Mouse (Mus musculus) liver, postnatal 0 days (tissue): ENCODE measurements around the gene Wdr1. TPM values are rescaled to one million over a fixed set of nuclear protein-coding genes. Genes with fewer than 3 reads are reported as not detected.

Source experiments
- ATAC-seq: fragments of 200-750 bp; cut with Nextera tagmentation; 2 replicates; pipeline ENCODE4 v1.8.0; 2017; ENCODE audit warnings: mild to moderate bottlenecking, moderate library complexity
- DNase-seq: peaks from one replicate; pipeline ENCODE4 v3.0.0-alpha.2; 2016
- H3K27ac ChIP-seq: fragments of 300-500 bp; sonication (generic); 2 replicates; pipeline ENCODE4 v1.5.1; 2014; ENCODE audit warnings: antibody characterized with exemption, moderate library complexity, mild to moderate bottlenecking, low read depth
- H3K27me3 ChIP-seq: fragments of 300-500 bp; sonication (generic); 2 replicates; pipeline ENCODE4 v1.6.1; 2014; ENCODE audit warnings: low read length, control low read depth, mixed read lengths; ENCODE audit not compliant: insufficient read depth
- H3K36me3 ChIP-seq: fragments of 300-500 bp; sonication (generic); replicated peaks from 2 replicates; pipeline ENCODE4 v1.6.1; 2014; ENCODE audit warnings: mild to moderate bottlenecking, control low read depth, low read length, moderate library complexity, mixed read lengths; ENCODE audit not compliant: insufficient read depth
- H3K4me1 ChIP-seq: fragments of 300-500 bp; sonication (generic); 2 replicates; pipeline ENCODE4 v1.6.1; 2014; ENCODE audit warnings: antibody characterized with exemption, mild to moderate bottlenecking, control low read depth; ENCODE audit not compliant: insufficient read depth
- H3K4me2 ChIP-seq: fragments of 300-500 bp; sonication (generic); 2 replicates; pipeline ENCODE4 v1.6.1; 2014; ENCODE audit warnings: low read depth, mild to moderate bottlenecking, low read length, moderate library complexity, mixed read lengths
- H3K4me3 ChIP-seq: fragments of 300-500 bp; sonication (generic); 2 replicates; pipeline ENCODE4 v1.5.1; 2014; ENCODE audit warnings: low read depth, low read length
- H3K9ac ChIP-seq: fragments of 300-500 bp; sonication (generic); replicated peaks from 2 replicates; pipeline ENCODE4 v1.6.1; 2014; ENCODE audit warnings: mild to moderate bottlenecking, moderate library complexity
- H3K9me3 ChIP-seq: fragments of 300-500 bp; sonication (generic); 2 replicates; pipeline ENCODE4 v1.6.1; 2016; ENCODE audit warnings: mild to moderate bottlenecking, control low read depth, low read length, mixed read lengths
- CTCF ChIP-seq: sonication (generic); IDR thresholded peaks from 2 replicates; pipeline ENCODE4 v1.5.1; 2016; ENCODE audit warnings: antibody characterized with exemption, low read depth
- EP300 ChIP-seq: IDR thresholded peaks from 2 replicates; pipeline ENCODE4 v1.6.1; 2016; ENCODE audit warnings: antibody characterized with exemption, low read depth, mild to moderate bottlenecking
- WGBS: fragments of 180-500 bp; shearing (Covaris S2); extraction: QIAGEN DNeasy Blood & Tissue Kit; methylation state at CpG from one replicate; pipeline ENCODE4 v1.1.7; 2014; ENCODE audit not compliant: insufficient replicate concordance; 5-methylcytosine and 5-hydroxymethylcytosine counted together
- polyA plus RNA-seq: library from polyadenylated mRNA; unstranded; fragments of >200 nt; fragmentation: Nextera tagmentation; extraction: Ambion mirVana; gene quantifications from 2 replicates; pipeline ENCODE4 v1.2.1, GENCODE M21; 2015

Gene Wdr1
- polyA plus RNA-seq, 1 experiment from 2014 or later: 60.7 TPM

DNA sequence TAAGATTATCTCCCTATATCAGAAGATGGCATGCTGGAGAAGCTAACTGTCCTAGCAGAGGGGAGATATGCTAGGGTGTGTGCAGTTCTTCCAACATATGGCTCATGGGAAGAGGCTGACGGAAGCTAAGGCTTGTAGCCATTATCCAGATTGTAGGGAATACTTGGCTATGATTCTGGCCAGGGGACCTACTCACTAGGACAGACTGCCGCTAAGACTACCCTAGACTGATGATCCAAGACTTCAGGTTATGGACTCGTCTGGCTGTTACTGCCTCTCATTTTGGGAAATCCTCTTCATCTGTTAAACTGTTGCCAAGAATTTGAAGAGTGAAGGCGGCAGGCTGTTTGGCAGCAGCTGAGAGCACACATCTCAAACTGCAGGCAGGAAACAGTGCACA, 20.0 kb upstream of the Wdr1 start:
- ATAC-seq: no peak
- Histone ChIP-seq H3K9me3 (no peaks in the 10 kb centered on the region), H3K4me3 (no peak overlapping the region), H3K27me3 (no peaks in the 10 kb centered on the region), H3K4me1 (no peaks in the 10 kb centered on the region), H3K36me3 (no peaks in the 10 kb centered on the region), H3K9ac (no peak overlapping the region), H3K4me2 (no peak overlapping the region), H3K27ac (no peak overlapping the region)
- WGBS: 74% methylated on average over 4 of the region's 4 CpGs
- DNase-seq: no peak
- TF ChIP-seq CTCF (no peak), EP300 (no peak)

DNA sequence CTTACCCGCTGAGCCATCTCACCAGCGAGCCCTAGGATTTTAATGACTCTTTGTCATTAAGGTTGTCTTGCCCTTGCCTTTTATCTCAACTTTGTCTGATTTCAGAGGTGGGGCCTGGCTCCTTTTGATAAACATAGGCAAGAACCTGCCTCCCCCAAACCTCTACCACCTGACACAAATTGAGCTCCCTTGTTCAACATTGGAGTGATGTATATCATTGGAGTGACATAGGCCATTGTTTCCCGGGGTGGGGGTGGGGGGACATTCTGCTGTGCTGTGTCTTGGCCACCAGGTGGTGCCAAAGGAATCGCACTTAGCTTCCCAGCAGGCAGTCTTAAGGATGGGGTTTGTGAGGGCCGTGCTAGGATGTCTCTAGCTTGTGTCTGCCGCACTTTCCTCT, 17.7 kb upstream of the Wdr1 start:
- Histone ChIP-seq H3K9ac (no peak overlapping the region), H3K27ac (no peak overlapping the region), H3K4me2 (no peak overlapping the region), H3K9me3 (no peaks in the 10 kb centered on the region), H3K4me1 (no peaks in the 10 kb centered on the region), H3K27me3 (no peaks in the 10 kb centered on the region), H3K36me3 (no peaks in the 10 kb centered on the region), H3K4me3 (no peak overlapping the region)
- WGBS: 24% methylated on average over 6 of the region's 6 CpGs
- peak; percentile 53 for DNase-seq
- TF ChIP-seq CTCF: peak; percentile 81
- no peak for TF ChIP-seq EP300
- ATAC-seq: no peak; the same call in 1 of the 2 replicates

DNA sequence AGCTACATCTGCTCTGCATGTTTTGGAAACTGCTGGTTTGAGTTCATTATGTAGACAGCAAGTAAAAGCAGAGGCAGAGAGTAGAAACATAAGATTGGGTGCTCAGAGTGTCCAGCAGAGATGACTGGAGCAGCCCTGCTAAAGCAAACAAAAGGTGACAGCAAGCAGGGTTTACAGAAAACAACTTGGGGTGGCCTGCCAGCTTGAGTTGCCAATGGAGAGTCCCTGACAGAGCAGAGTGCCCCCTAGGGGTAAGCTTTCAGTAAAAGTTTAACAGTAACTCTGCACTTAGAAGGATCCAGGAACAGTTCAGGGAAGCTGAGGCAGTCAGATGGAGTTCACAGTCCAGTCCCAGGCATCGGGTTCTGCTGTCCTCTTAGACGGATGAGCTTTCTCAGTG, 7.9 kb upstream of the Wdr1 start:
- DNase-seq (no peak), ATAC-seq (no peak)
- Histone ChIP-seq H3K4me1 (no peaks in the 10 kb centered on the region), H3K9ac (no peak overlapping the region), H3K4me3 (no peak overlapping the region), H3K27ac (no peak overlapping the region), H3K36me3 (no peaks in the 10 kb centered on the region), H3K27me3 (no peaks in the 10 kb centered on the region), H3K4me2 (no peak overlapping the region), H3K9me3 (no peaks in the 10 kb centered on the region)
- peak; percentile 46 for TF ChIP-seq CTCF
- no peak for TF ChIP-seq EP300
- 80% methylated on average over 2 of the region's 2 CpGs for WGBS

GRCm38 (mm10) chr5:38568652-38569051, 5.6 kb upstream of the Wdr1 start:
- no peaks in the 10 kb centered on the region for H3K9me3 ChIP-seq
- ATAC-seq: no peak
- H3K27me3 ChIP-seq: no peaks in the 10 kb centered on the region
- no peaks in the 10 kb centered on the region for H3K4me1 ChIP-seq
- H3K9ac ChIP-seq: no peak overlapping the region
- no peak for DNase-seq
- no peak overlapping the region for H3K27ac ChIP-seq
- no peak overlapping the region for H3K4me2 ChIP-seq
- no peak overlapping the region for H3K4me3 ChIP-seq
- TF ChIP-seq CTCF (no peak), EP300 (no peak)
- no peaks in the 10 kb centered on the region for H3K36me3 ChIP-seq

DNA sequence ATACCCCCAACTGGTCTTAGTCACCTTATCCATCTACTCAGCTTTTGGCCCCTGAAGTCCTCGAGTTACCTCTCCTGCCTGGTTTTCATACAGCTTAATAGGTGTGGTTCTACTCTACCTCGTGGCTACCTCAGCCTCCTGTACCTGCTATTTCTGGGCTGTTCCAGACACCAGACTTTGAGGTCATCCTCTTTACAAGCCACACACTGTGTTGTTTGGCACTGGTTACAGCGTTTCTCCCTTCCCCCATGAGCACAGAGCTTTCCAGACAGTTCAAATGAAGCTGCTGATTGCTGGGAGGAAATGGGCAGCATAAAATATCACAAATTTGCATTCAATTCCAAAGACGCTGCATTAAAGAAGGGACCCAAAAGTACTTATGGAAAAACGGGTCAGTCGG, 1.8 kb upstream of the Wdr1 start:
- no peak overlapping the region for H3K4me2 ChIP-seq
- WGBS: 67% methylated on average over 6 of the region's 6 CpGs
- H3K27me3 ChIP-seq: no peaks in the 10 kb centered on the region
- ATAC-seq (no peak), DNase-seq (no peak)
- H3K9me3 ChIP-seq: no peaks in the 10 kb centered on the region
- TF ChIP-seq EP300 (no peak), CTCF (no peak)
- H3K36me3 ChIP-seq: no peaks in the 10 kb centered on the region
- no peak overlapping the region for H3K4me3 ChIP-seq
- H3K4me1 ChIP-seq: peaks cover 13% of the 10 kb centered on the region
- no peak overlapping the region for H3K27ac ChIP-seq
- H3K9ac ChIP-seq: no peak overlapping the region

GRCm38 (mm10) chr5:38561426-38562024, 1.5 kb downstream of the Wdr1 start:
- peak overlapping the region; percentile 93 for H3K4me3 ChIP-seq
- peak overlapping the region; percentile 89 for H3K9ac ChIP-seq
- peak overlapping the region; percentile 93 for H3K27ac ChIP-seq
- peaks cover 17% of the 10 kb centered on the region for H3K4me1 ChIP-seq
- ATAC-seq: peak; percentile 98
- H3K4me2 ChIP-seq: peak overlapping the region; percentile 93
- under 1% methylated on average over 57 of the region's 79 CpGs for WGBS
- H3K9me3 ChIP-seq: no peaks in the 10 kb centered on the region
- TF ChIP-seq EP300 (no peak), CTCF (no peak)
- no peaks in the 10 kb centered on the region for H3K27me3 ChIP-seq
- peaks cover 21% of the 10 kb centered on the region for H3K36me3 ChIP-seq
- DNase-seq: peak; percentile 99
